Mouse (Mus musculus): Measurements from ENCODE around the gene Olfr1393.
"Not testable (repeated sequence)": the region's sequence is repeated elsewhere in the genome, so short reads cannot be mapped to it uniquely, and the experiment has no call there.

Gene Olfr1393

GRCm38 (mm10) chr11:49287251-49287650, 9.1 kb downstream of the Olfr1393 start:
- no peak for DNase-seq (ENCODE audit: low spot score in 2 of 2)

- DNase-seq (ENCODE audit: low spot score in 2 of 2): no peak
Measured at GRCm38 (mm10) chr11:49292777-49293176, 14.7 kb downstream of the Olfr1393 start.

DNA sequence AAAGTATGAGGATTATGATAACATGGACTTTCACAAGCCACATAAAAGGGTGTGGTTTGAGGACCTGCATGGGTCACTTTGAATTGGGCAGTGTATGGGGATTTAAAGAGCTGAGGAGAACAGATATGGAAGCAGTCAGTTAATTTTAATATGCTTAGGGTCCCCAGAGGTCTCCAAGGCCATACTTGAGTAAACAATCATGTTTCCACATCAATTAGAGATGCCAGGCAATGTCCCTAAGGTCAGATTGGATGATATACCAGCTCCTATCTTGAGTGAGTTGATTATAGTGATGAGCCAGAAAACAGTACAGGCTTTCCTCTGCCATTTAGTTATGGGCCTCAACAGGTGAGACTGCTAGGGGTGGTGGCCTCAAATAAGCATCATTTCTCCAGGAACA, 26.3 kb downstream of the Olfr1393 start, which contains the start of gene Olfr10:
Gene Olfr10, plus strand, starts transcription at position 301 of the 400 bp plus-strand sequence.
- no peak for DNase-seq (ENCODE audit: low spot score in 2 of 2)

GRCm38 (mm10) chr11:49308547-49308946, 30.4 kb downstream of the Olfr1393 start:
- not testable (repeated sequence) for DNase-seq (ENCODE audit: low spot score in 2 of 2)

DNA sequence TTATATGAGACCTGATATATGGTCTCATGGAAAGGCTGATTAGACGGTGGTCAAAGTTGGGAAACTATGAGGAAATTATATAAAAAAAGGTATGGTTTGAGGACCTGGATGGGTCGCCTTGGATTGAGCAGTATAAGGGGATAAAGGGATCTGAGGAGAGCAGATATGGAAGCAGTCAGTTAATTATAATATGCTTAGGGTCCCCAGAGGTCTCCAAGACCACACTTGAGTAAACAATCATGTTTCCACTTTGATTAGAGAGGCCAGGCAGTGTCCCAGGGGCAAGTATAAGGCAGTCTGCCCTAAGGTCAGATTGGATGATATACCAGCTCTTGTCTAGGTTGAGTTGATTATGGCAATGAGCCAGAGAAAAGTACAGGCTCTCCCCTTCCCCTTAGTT, 44.3 kb downstream of the Olfr1393 start, which contains the start of gene Olfr1391:
Gene Olfr1391, plus strand, starts transcription at position 301 of the 400 bp plus-strand sequence.
- no peak for DNase-seq (ENCODE audit: low spot score in 2 of 2)

GRCm38 (mm10) chr11:49326726-49327125, 48.6 kb downstream of the Olfr1393 start:
- DNase-seq (ENCODE audit: low spot score in 2 of 2): no peak

- no peak for DNase-seq (ENCODE audit: low spot score in 2 of 2)
Measured at GRCm38 (mm10) chr11:49329686-49330085, 51.6 kb downstream of the Olfr1393 start.

All from urinary bladder, postnatal 4 days (tissue).